Mouse (Mus musculus) stomach, postnatal 0 days (tissue): Measurements from ENCODE around the gene Edem1. TPM values are rescaled to one million over a fixed set of nuclear protein-coding genes. Genes with fewer than 3 reads are reported as not detected.

Experiments
- ATAC-seq: fragments of 200-750 bp; cut with Nextera tagmentation; 2 replicates; pipeline ENCODE4 v1.8.0; 2017; ENCODE audit not compliant: low FRiP score, low TSS enrichment
- DNase-seq: peaks from one replicate; pipeline ENCODE4 v3.0.0-alpha.2; 2016; ENCODE audit warnings: low spot score
- H3K27ac ChIP-seq: fragments of 300-500 bp; sonication (generic); replicated peaks from 2 replicates; pipeline ENCODE4 v1.5.1; 2014; ENCODE audit warnings: mild to moderate bottlenecking, control low read depth
- H3K27me3 ChIP-seq: fragments of 300-500 bp; sonication (generic); 2 replicates; pipeline ENCODE4 v1.6.1; 2014; ENCODE audit warnings: low read length; ENCODE audit not compliant: control insufficient read depth, insufficient read depth
- H3K36me3 ChIP-seq: fragments of 300-500 bp; sonication (generic); 2 replicates; pipeline ENCODE4 v1.6.1; 2014; ENCODE audit warnings: low read length, mixed read lengths; ENCODE audit not compliant: control insufficient read depth, insufficient read depth
- H3K4me1 ChIP-seq: fragments of 300-500 bp; sonication (generic); replicated peaks from 2 replicates; pipeline ENCODE4 v1.6.1; 2014; ENCODE audit warnings: antibody characterized with exemption; ENCODE audit not compliant: control insufficient read depth, insufficient read depth
- H3K4me2 ChIP-seq: fragments of 300-500 bp; sonication (generic); replicated peaks from 2 replicates; pipeline ENCODE4 v1.6.1; 2014; ENCODE audit warnings: low read depth, mild to moderate bottlenecking, control low read depth, moderate library complexity
- H3K4me3 ChIP-seq: fragments of 300-500 bp; sonication (generic); 2 replicates; pipeline ENCODE4 v1.5.1; 2014; ENCODE audit warnings: low read depth, low read length, control low read depth
- H3K9ac ChIP-seq: fragments of 300-500 bp; sonication (generic); 2 replicates; pipeline ENCODE4 v1.6.1; 2014; ENCODE audit warnings: mild to moderate bottlenecking, low read length, control low read depth, mixed read lengths
- H3K9me3 ChIP-seq: fragments of 300-500 bp; sonication (generic); 2 replicates; pipeline ENCODE4 v1.6.1; 2016; ENCODE audit warnings: low read length; ENCODE audit not compliant: control insufficient read depth
- CTCF ChIP-seq: IDR thresholded peaks from 2 replicates; pipeline ENCODE4 v1.5.1; 2016; ENCODE audit warnings: antibody characterized with exemption, low read depth, mild to moderate bottlenecking, moderate library complexity
- EP300 ChIP-seq: optimal IDR thresholded peaks from 2 replicates; pipeline ENCODE3; 2016; ENCODE audit warnings: antibody characterized with exemption
- WGBS: fragments of 180-500 bp; shearing (Covaris S2); extraction: QIAGEN DNeasy Blood & Tissue Kit; methylation state at CpG from one replicate; pipeline ENCODE4 v1.1.7; 2014; 5-methylcytosine and 5-hydroxymethylcytosine counted together
- polyA plus RNA-seq: library from polyadenylated mRNA; unstranded; fragments of >200 nt; fragmentation: Nextera tagmentation; extraction: Ambion mirVana; gene quantifications from 2 replicates; pipeline ENCODE4 v1.2.1, GENCODE M21; 2015

The Edem1 gene
- polyA plus RNA-seq, 1 experiment from 2014 or later, result 34.8 TPM

GRCm38 (mm10) chr6:108895976-108896375 lies 67.5 kb downstream of the Edem1 start:
- no peaks in the 10 kb centered on the region for H3K27me3 ChIP-seq
- no peak overlapping the region for H3K9ac ChIP-seq
- no peaks in the 10 kb centered on the region for H3K36me3 ChIP-seq
- no peaks in the 10 kb centered on the region for H3K9me3 ChIP-seq
- H3K4me2 ChIP-seq, result no peak overlapping the region
- DNase-seq (no peak), ATAC-seq (no peak)
- no peak overlapping the region for H3K27ac ChIP-seq
- H3K4me1 ChIP-seq, result no peaks in the 10 kb centered on the region
- TF ChIP-seq EP300, result no peak
- TF ChIP-seq CTCF, result no peak
- H3K4me3 ChIP-seq, result no peak overlapping the region
- 94% methylated on average over 3 of the region's 3 CpGs for WGBS

- ATAC-seq (no peak), DNase-seq (no peak)
- Histone ChIP-seq H3K27ac (no peak overlapping the region), H3K36me3 (no peaks in the 10 kb centered on the region), H3K27me3 (no peaks in the 10 kb centered on the region), H3K4me3 (no peak overlapping the region), H3K9ac (no peak overlapping the region), H3K4me1 (no peaks in the 10 kb centered on the region), H3K9me3 (no peaks in the 10 kb centered on the region), H3K4me2 (no peak overlapping the region)
- 79% methylated on average over 8 of the region's 8 CpGs for WGBS
- TF ChIP-seq EP300 (no peak), CTCF (no peak)
Measured at GRCm38 (mm10) chr6:108896525-108897087, 68.2 kb downstream of the Edem1 start.

GRCm38 (mm10) chr6:108899231-108899630 lies 70.8 kb downstream of the Edem1 start:
- TF ChIP-seq EP300 (no peak), CTCF (no peak)
- Histone ChIP-seq H3K9ac (no peak overlapping the region), H3K36me3 (no peaks in the 10 kb centered on the region), H3K4me3 (no peak overlapping the region), H3K27me3 (no peaks in the 10 kb centered on the region), H3K4me1 (no peaks in the 10 kb centered on the region), H3K9me3 (no peaks in the 10 kb centered on the region), H3K27ac (no peak overlapping the region), H3K4me2 (no peak overlapping the region)
- 37% methylated on average over 2 of the region's 2 CpGs for WGBS
- ATAC-seq, result no peak
- no peak for DNase-seq

GRCm38 (mm10) chr6:108902124-108902523 lies 73.7 kb downstream of the Edem1 start:
- no peaks in the 10 kb centered on the region for H3K9me3 ChIP-seq
- no peaks in the 10 kb centered on the region for H3K36me3 ChIP-seq
- TF ChIP-seq CTCF, result no peak
- TF ChIP-seq EP300, result no peak
- no peak overlapping the region for H3K4me2 ChIP-seq
- ATAC-seq, result no peak
- H3K27me3 ChIP-seq, result no peaks in the 10 kb centered on the region
- H3K4me1 ChIP-seq, result no peaks in the 10 kb centered on the region
- H3K4me3 ChIP-seq, result no peak overlapping the region
- DNase-seq, result no peak
- no peak overlapping the region for H3K9ac ChIP-seq
- no peak overlapping the region for H3K27ac ChIP-seq

GRCm38 (mm10) chr6:108903280-108903679 lies 74.8 kb downstream of the Edem1 start:
- H3K9ac ChIP-seq, result no peak overlapping the region
- no peak overlapping the region for H3K27ac ChIP-seq
- H3K4me1 ChIP-seq, result no peaks in the 10 kb centered on the region
- 71% methylated on average over 4 of the region's 4 CpGs for WGBS
- no peak for DNase-seq
- H3K4me2 ChIP-seq, result no peak overlapping the region
- H3K27me3 ChIP-seq, result no peaks in the 10 kb centered on the region
- TF ChIP-seq EP300 (no peak), CTCF (no peak)
- H3K4me3 ChIP-seq, result no peak overlapping the region
- no peaks in the 10 kb centered on the region for H3K36me3 ChIP-seq
- no peaks in the 10 kb centered on the region for H3K9me3 ChIP-seq
- no peak for ATAC-seq

- Histone ChIP-seq H3K4me2 (no peak overlapping the region), H3K4me3 (no peak overlapping the region), H3K27ac (no peak overlapping the region), H3K9ac (no peak overlapping the region), H3K27me3 (no peaks in the 10 kb centered on the region), H3K36me3 (no peaks in the 10 kb centered on the region), H3K9me3 (no peaks in the 10 kb centered on the region), H3K4me1 (no peaks in the 10 kb centered on the region)
- TF ChIP-seq EP300 (no peak), CTCF (no peak)
- DNase-seq (no peak), ATAC-seq (no peak)
- 21% methylated on average over 1 of the region's 1 CpGs for WGBS
Measured at GRCm38 (mm10) chr6:108906539-108906938, 78.1 kb downstream of the Edem1 start.

Other genes starting within 250 kb of the Edem1 start
- 24.8 and 28.7 TPM in 2 replicates for gene Bhlhe40, start 168.0 kb upstream of the Edem1 start, polyA plus RNA-seq
- 57.5 and 60.5 TPM in 2 replicates for gene Arl8b, start 45.5 kb upstream of the Edem1 start, polyA plus RNA-seq